Mouse (Mus musculus): ENCODE measurements around the gene Lkaaear1. TPM values are rescaled to one million over a fixed set of nuclear protein-coding genes. Genes with fewer than 3 reads are reported as not detected.

The Lkaaear1 gene
- polyA plus RNA-seq (2014; fragmentation: Illumina TruSeq; extraction: RNeasy Lipid Tissue Mini Kit (QIAGEN cat#74804); ENCODE audit: low replicate concordance): not detected

GRCm38 (mm10) chr2:181698241-181698640, at the start of gene Lkaaear1:
TSS of gene Lkaaear1 (minus strand) at chr2:181698442.

DNA sequence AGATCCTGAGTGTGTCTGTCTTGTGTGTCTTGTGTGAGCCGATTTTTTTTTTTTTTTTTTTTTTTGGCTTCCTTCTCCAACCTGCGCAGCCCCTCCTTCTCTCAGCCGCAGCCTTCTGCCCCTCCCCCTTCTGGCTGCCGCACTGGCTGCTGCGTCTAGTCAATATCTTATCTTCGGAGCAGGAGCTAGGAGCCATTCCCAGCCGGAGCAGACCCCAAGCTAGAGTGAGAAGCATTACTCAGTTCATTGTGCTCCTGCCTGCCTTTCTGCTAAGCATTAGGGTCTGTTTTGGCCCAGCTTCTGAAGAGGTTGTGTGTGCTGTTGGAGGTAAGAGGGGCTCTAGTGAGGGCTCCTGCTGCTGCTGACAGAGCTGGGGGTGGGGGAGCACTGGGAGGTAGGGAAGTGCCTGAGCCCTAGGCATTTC, 16.7 kb upstream of the Lkaaear1 start, which contains the start of gene Oprl1:
Gene Oprl1 (plus strand): TSS at position 114 of the 424 bp plus-strand sequence.

DNA sequence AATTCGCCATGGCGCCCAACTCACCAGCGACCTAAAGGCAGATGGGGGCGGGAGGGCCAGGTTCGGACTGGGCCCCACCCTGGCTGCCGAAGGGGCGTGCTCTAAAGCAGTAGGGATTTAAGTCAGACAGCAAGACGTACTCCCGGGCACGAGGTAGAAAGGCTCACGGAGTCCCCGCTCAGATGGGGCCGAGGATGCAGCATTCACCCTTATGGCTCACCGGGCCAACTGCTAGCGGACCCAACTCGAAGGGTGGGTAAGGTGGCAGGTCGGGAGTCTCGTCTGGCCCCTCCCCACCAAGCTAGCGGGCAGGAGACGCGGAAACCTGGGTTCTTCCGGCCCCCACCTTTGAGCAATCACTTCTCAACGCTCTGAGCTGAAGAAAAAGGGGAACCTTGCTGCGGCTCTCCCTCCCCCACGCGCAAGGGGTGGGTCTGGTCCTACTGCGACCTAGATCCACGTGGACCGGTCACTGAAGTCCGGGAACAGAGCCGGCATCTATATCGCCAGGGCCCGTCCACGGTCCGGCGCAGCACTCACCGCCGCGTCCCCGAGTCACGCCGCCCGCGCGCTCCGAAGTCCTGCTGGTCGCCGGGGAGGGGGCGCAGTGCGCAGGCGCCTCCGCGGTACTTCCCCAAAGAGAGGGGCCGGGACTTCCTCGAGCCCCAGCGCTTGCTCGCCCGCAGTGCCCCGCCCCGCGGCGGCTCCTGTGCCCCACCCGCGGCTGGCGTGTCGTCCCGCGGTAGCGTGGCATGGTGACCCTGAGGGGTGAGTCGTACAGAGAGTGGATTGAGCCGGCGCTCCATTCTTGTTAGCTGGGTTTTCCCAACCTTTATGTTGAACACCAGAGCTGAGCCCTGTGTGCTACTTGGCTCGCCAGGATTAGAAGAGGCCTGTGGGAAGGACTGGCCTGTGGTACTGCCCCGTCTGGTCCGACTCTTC, 4.6 kb downstream of the Lkaaear1 start, which contains the start of gene Rgs19:
Gene Rgs19 (minus strand): TSS at position 639 of the 942 bp plus-strand sequence.

GRCm38 (mm10) chr2:181679951-181680715, 18.1 kb downstream of the Lkaaear1 start, which contains the start of gene Tcea2:
TSS of gene Tcea2 (plus strand) at chr2:181680310.

DNA sequence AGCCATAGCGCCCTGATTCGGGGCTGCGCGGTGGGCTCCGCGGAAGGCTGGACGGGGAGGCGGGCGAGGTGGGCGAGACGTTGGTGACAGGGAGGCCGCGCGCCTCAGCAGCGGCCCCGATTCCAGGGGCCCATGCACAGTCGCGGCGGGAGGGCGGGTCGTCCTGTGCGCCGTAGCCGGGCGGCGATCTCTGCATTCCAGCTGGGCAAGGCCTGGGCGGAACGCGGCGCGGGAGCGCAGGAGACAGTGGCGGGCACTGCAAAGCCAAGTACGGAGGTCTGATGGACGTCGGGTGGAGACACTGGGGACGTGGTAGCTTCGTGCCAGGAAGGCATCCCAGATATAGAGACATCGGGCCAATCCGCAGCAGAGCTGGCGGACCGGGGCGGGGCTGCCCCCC, 26.9 kb downstream of the Lkaaear1 start, which contains the start of gene Sox18:
Gene Sox18 (minus strand): TSS at position 315 of the 400 bp plus-strand sequence.

GRCm38 (mm10) chr2:181656734-181657133, 41.5 kb downstream of the Lkaaear1 start, which contains the start of gene Gm29797:
TSS of gene Gm29797 (plus strand) at chr2:181657034.

Other genes with a start within 250 kb of the Lkaaear1 start
- 1.3 TPM for gene Zbtb46, start 239.0 kb downstream of the Lkaaear1 start, polyA plus RNA-seq (2014; fragmentation: Illumina TruSeq; extraction: RNeasy Lipid Tissue Mini Kit (QIAGEN cat#74804); ENCODE audit: low replicate concordance)
- gene Abhd16b, start 205.2 kb downstream of the Lkaaear1 start, polyA plus RNA-seq (2014; fragmentation: Illumina TruSeq; extraction: RNeasy Lipid Tissue Mini Kit (QIAGEN cat#74804); ENCODE audit: low replicate concordance): not detected
- gene Tpd52l2, start 201.3 kb downstream of the Lkaaear1 start, polyA plus RNA-seq (2014; fragmentation: Illumina TruSeq; extraction: RNeasy Lipid Tissue Mini Kit (QIAGEN cat#74804); ENCODE audit: low replicate concordance): 26.2 TPM
- 32.9 TPM for gene Dnajc5, start 178.0 kb downstream of the Lkaaear1 start, polyA plus RNA-seq (2014; fragmentation: Illumina TruSeq; extraction: RNeasy Lipid Tissue Mini Kit (QIAGEN cat#74804); ENCODE audit: low replicate concordance)
- gene Uckl1, start 113.5 kb downstream of the Lkaaear1 start, polyA plus RNA-seq (2014; fragmentation: Illumina TruSeq; extraction: RNeasy Lipid Tissue Mini Kit (QIAGEN cat#74804); ENCODE audit: low replicate concordance): 15.6 TPM
- 14.7 TPM for gene Prpf6, start 106.6 kb downstream of the Lkaaear1 start, polyA plus RNA-seq (2014; fragmentation: Illumina TruSeq; extraction: RNeasy Lipid Tissue Mini Kit (QIAGEN cat#74804); ENCODE audit: low replicate concordance)
- gene Zfp512b, start 105.6 kb downstream of the Lkaaear1 start, polyA plus RNA-seq (2014; fragmentation: Illumina TruSeq; extraction: RNeasy Lipid Tissue Mini Kit (QIAGEN cat#74804); ENCODE audit: low replicate concordance): 0.93 TPM
- gene Samd10, start 99.2 kb downstream of the Lkaaear1 start, polyA plus RNA-seq (2014; fragmentation: Illumina TruSeq; extraction: RNeasy Lipid Tissue Mini Kit (QIAGEN cat#74804); ENCODE audit: low replicate concordance): 4.9 TPM
- gene Gm29797, start 41.4 kb downstream of the Lkaaear1 start, polyA plus RNA-seq (2014; fragmentation: Illumina TruSeq; extraction: RNeasy Lipid Tissue Mini Kit (QIAGEN cat#74804); ENCODE audit: low replicate concordance): not detected
- gene Sox18, start 26.8 kb downstream of the Lkaaear1 start, polyA plus RNA-seq (2014; fragmentation: Illumina TruSeq; extraction: RNeasy Lipid Tissue Mini Kit (QIAGEN cat#74804); ENCODE audit: low replicate concordance): not detected
- gene Tcea2, start 18.1 kb downstream of the Lkaaear1 start, polyA plus RNA-seq (2014; fragmentation: Illumina TruSeq; extraction: RNeasy Lipid Tissue Mini Kit (QIAGEN cat#74804); ENCODE audit: low replicate concordance): 0.19 TPM
- gene Rgs19, start 4.5 kb downstream of the Lkaaear1 start, polyA plus RNA-seq (2014; fragmentation: Illumina TruSeq; extraction: RNeasy Lipid Tissue Mini Kit (QIAGEN cat#74804); ENCODE audit: low replicate concordance): 5.3 TPM
- not detected for gene Oprl1, start 16.6 kb upstream of the Lkaaear1 start, polyA plus RNA-seq (2014; fragmentation: Illumina TruSeq; extraction: RNeasy Lipid Tissue Mini Kit (QIAGEN cat#74804); ENCODE audit: low replicate concordance)
- 1.0 TPM for gene Myt1, start 64.9 kb upstream of the Lkaaear1 start, polyA plus RNA-seq (2014; fragmentation: Illumina TruSeq; extraction: RNeasy Lipid Tissue Mini Kit (QIAGEN cat#74804); ENCODE audit: low replicate concordance)
- 137 TPM for gene Pcmtd2, start 139.4 kb upstream of the Lkaaear1 start, polyA plus RNA-seq (2014; fragmentation: Illumina TruSeq; extraction: RNeasy Lipid Tissue Mini Kit (QIAGEN cat#74804); ENCODE audit: low replicate concordance)
- 46.4 TPM for gene Polr3k, start 165.9 kb upstream of the Lkaaear1 start, polyA plus RNA-seq (2014; fragmentation: Illumina TruSeq; extraction: RNeasy Lipid Tissue Mini Kit (QIAGEN cat#74804); ENCODE audit: low replicate concordance)